Mouse (Mus musculus): Measurements from ENCODE around the gene Capn13. TPM values are rescaled to one million over a fixed set of nuclear protein-coding genes. Genes with fewer than 3 reads are reported as not detected.
A peak's percentile ranks its signal among the peaks of the same experiment; 100 is the strongest.

Capn13 gene
- 0.37 and 0.47 TPM in 2 replicates for total RNA-seq (2017)

GRCm38 (mm10) chr17:73400862-73401261 is at the start of gene Capn13:
TSS of gene Capn13 (minus strand) at chr17:73400866.
- ATAC-seq (ENCODE audit: extremely low read depth, insufficient number of reproducible peaks, low FRiP score, poor library complexity, severe bottlenecking), result no peak

GRCm38 (mm10) chr17:73449104-73449503 is 48.4 kb upstream of the Capn13 start:
- no peak for ATAC-seq (ENCODE audit: extremely low read depth, insufficient number of reproducible peaks, low FRiP score, poor library complexity, severe bottlenecking)

- no peak for ATAC-seq (ENCODE audit: extremely low read depth, insufficient number of reproducible peaks, low FRiP score, poor library complexity, severe bottlenecking)
Observed at GRCm38 (mm10) chr17:73440798-73441197, 40.1 kb upstream of the Capn13 start.

- no peak for ATAC-seq (ENCODE audit: extremely low read depth, insufficient number of reproducible peaks, low FRiP score, poor library complexity, severe bottlenecking)
Observed at GRCm38 (mm10) chr17:73432564-73433006, 31.9 kb upstream of the Capn13 start.

GRCm38 (mm10) chr17:73432058-73432457 is 31.4 kb upstream of the Capn13 start:
- no peak for ATAC-seq (ENCODE audit: extremely low read depth, insufficient number of reproducible peaks, low FRiP score, poor library complexity, severe bottlenecking)

- no peak for ATAC-seq (ENCODE audit: extremely low read depth, insufficient number of reproducible peaks, low FRiP score, poor library complexity, severe bottlenecking)
Observed at GRCm38 (mm10) chr17:73417382-73417781, 16.7 kb upstream of the Capn13 start.

GRCm38 (mm10) chr17:73416181-73416795 is 15.6 kb upstream of the Capn13 start:
- 0 out of 2 replicates have a peak, but pooled peaks have one; percentile 19 for ATAC-seq (ENCODE audit: extremely low read depth, insufficient number of reproducible peaks, low FRiP score, poor library complexity, severe bottlenecking)

GRCm38 (mm10) chr17:73411817-73412216 is 11.2 kb upstream of the Capn13 start:
- no peak for ATAC-seq (ENCODE audit: extremely low read depth, insufficient number of reproducible peaks, low FRiP score, poor library complexity, severe bottlenecking)

- ATAC-seq (ENCODE audit: extremely low read depth, insufficient number of reproducible peaks, low FRiP score, poor library complexity, severe bottlenecking), result no peak
Observed at GRCm38 (mm10) chr17:73401272-73401671, 606 bp upstream of the Capn13 start.

- no peak for ATAC-seq (ENCODE audit: extremely low read depth, insufficient number of reproducible peaks, low FRiP score, poor library complexity, severe bottlenecking)
Observed at GRCm38 (mm10) chr17:73399136-73399535, 1.5 kb downstream of the Capn13 start.

- ATAC-seq (ENCODE audit: extremely low read depth, insufficient number of reproducible peaks, low FRiP score, poor library complexity, severe bottlenecking), result no peak
Observed at GRCm38 (mm10) chr17:73393361-73393760, 7.3 kb downstream of the Capn13 start.

GRCm38 (mm10) chr17:73391771-73392170 is 8.9 kb downstream of the Capn13 start:
- ATAC-seq (ENCODE audit: extremely low read depth, insufficient number of reproducible peaks, low FRiP score, poor library complexity, severe bottlenecking), result no peak

GRCm38 (mm10) chr17:73390191-73391089 is 10.2 kb downstream of the Capn13 start:
- no peak for ATAC-seq (ENCODE audit: extremely low read depth, insufficient number of reproducible peaks, low FRiP score, poor library complexity, severe bottlenecking)

- ATAC-seq (ENCODE audit: extremely low read depth, insufficient number of reproducible peaks, low FRiP score, poor library complexity, severe bottlenecking), result no peak
Observed at GRCm38 (mm10) chr17:73389336-73389735, 11.3 kb downstream of the Capn13 start.

GRCm38 (mm10) chr17:73386581-73386980 is 14.1 kb downstream of the Capn13 start:
- ATAC-seq (ENCODE audit: extremely low read depth, insufficient number of reproducible peaks, low FRiP score, poor library complexity, severe bottlenecking), result no peak

- no peak for ATAC-seq (ENCODE audit: extremely low read depth, insufficient number of reproducible peaks, low FRiP score, poor library complexity, severe bottlenecking)
Observed at GRCm38 (mm10) chr17:73385940-73386339, 14.7 kb downstream of the Capn13 start.

GRCm38 (mm10) chr17:73382327-73383014 is 18.2 kb downstream of the Capn13 start:
- ATAC-seq (ENCODE audit: extremely low read depth, insufficient number of reproducible peaks, low FRiP score, poor library complexity, severe bottlenecking), result no peak

GRCm38 (mm10) chr17:73381681-73382080 is 19.0 kb downstream of the Capn13 start:
- ATAC-seq (ENCODE audit: extremely low read depth, insufficient number of reproducible peaks, low FRiP score, poor library complexity, severe bottlenecking), result no peak

- ATAC-seq (ENCODE audit: extremely low read depth, insufficient number of reproducible peaks, low FRiP score, poor library complexity, severe bottlenecking), result no peak
Observed at GRCm38 (mm10) chr17:73377778-73378484, 22.7 kb downstream of the Capn13 start.
